Mouse (Mus musculus) liver, embryonic 11.5 days (tissue): ENCODE results near the gene Aldh3b2. TPM values are rescaled to one million over a fixed set of nuclear protein-coding genes. Genes with fewer than 3 reads are reported as not detected.

Experiments
- ATAC-seq: fragments of 200-750 bp; cut with Nextera tagmentation; replicated peaks from 2 replicates; pipeline ENCODE4 v1.8.0; 2017; ENCODE audit warnings: moderate number of reproducible peaks, mild to moderate bottlenecking, moderate TSS enrichment, moderate library complexity; ENCODE audit not compliant: low FRiP score
- DNase-seq: peaks from one replicate; pipeline ENCODE4 v3.0.0-alpha.2; 2017; ENCODE audit warnings: low spot score
- H3K27ac ChIP-seq: fragments of 300-500 bp; sonication (generic); 2 replicates; pipeline ENCODE4 v1.5.1; 2014; ENCODE audit warnings: mild to moderate bottlenecking, low read depth, low read length, control low read depth
- H3K27me3 ChIP-seq: fragments of 300-500 bp; sonication (generic); replicated peaks from 2 replicates; pipeline ENCODE4 v1.6.1; 2014; ENCODE audit warnings: low read length, mixed read lengths; ENCODE audit not compliant: control insufficient read depth, insufficient read depth
- H3K36me3 ChIP-seq: fragments of 300-500 bp; sonication (generic); 2 replicates; pipeline ENCODE4 v1.6.1; 2014; ENCODE audit warnings: mild to moderate bottlenecking, low read length, moderate library complexity, mixed read lengths; ENCODE audit not compliant: control insufficient read depth, insufficient read depth
- H3K4me1 ChIP-seq: fragments of 300-500 bp; sonication (generic); replicated peaks from 2 replicates; pipeline ENCODE4 v1.6.1; 2014; ENCODE audit warnings: low read length, mixed read lengths; ENCODE audit not compliant: control insufficient read depth, insufficient read depth
- H3K4me2 ChIP-seq: fragments of 300-500 bp; sonication (generic); 2 replicates; pipeline ENCODE4 v1.6.1; 2014; ENCODE audit warnings: mild to moderate bottlenecking, control low read depth, moderate library complexity
- H3K4me3 ChIP-seq: fragments of 300-500 bp; sonication (generic); 2 replicates; pipeline ENCODE4 v1.5.1; 2014; ENCODE audit warnings: low read depth, low read length, control low read depth
- H3K9ac ChIP-seq: fragments of 300-500 bp; sonication (generic); 2 replicates; pipeline ENCODE4 v1.6.1; 2014; ENCODE audit warnings: low read depth, low read length, control low read depth
- H3K9me3 ChIP-seq: fragments of 300-500 bp; sonication (generic); 2 replicates; pipeline ENCODE4 v1.6.1; 2016; ENCODE audit warnings: low read length, inconsistent platforms, mixed read lengths; ENCODE audit not compliant: control insufficient read depth
- WGBS: fragments of 180-500 bp; shearing (Covaris S2); extraction: QIAGEN DNeasy Blood & Tissue Kit; methylation state at CpG from one replicate; pipeline ENCODE4 v1.1.7; 2014; 5-methylcytosine and 5-hydroxymethylcytosine counted together
- polyA plus RNA-seq: library from polyadenylated mRNA; unstranded; fragments of >200 nt; fragmentation: Nextera tagmentation; extraction: Ambion mirVana; gene quantifications from 2 replicates; pipeline ENCODE4 v1.2.1, GENCODE M21; 2014

The Aldh3b2 gene
- polyA plus RNA-seq, 1 experiment from 2014 or later = 0.70 TPM

GRCm38 (mm10) chr19:3942986-3943735 is 29.0 kb upstream of the Aldh3b2 start:
- Histone ChIP-seq H3K9me3 (no peaks in the 10 kb centered on the region), H3K9ac (no peak overlapping the region), H3K4me2 (peak overlapping the region; percentile 59), H3K36me3 (no peaks in the 10 kb centered on the region), H3K27ac (no peak overlapping the region), H3K4me3 (peak overlapping the region; percentile 29), H3K4me1 (peaks cover 12% of the 10 kb centered on the region), H3K27me3 (peaks cover 4% of the 10 kb centered on the region; the same call in 1 of the 2 replicates)
- ATAC-seq (peak; percentile 90), DNase-seq (peak; percentile 61)
- 16% methylated on average over 27 of the region's 27 CpGs for WGBS

- Histone ChIP-seq H3K9ac (no peak overlapping the region), H3K27me3 (peaks cover 4% of the 10 kb centered on the region; the same call in 1 of the 2 replicates), H3K9me3 (no peaks in the 10 kb centered on the region), H3K36me3 (no peaks in the 10 kb centered on the region), H3K4me1 (peaks cover 12% of the 10 kb centered on the region), H3K4me3 (no peak overlapping the region), H3K4me2 (no peak overlapping the region), H3K27ac (no peak overlapping the region)
- 28% methylated on average over 10 of the region's 10 CpGs for WGBS
- DNase-seq = no peak
- ATAC-seq = no peak
Observed at GRCm38 (mm10) chr19:3945872-3946564, 26.1 kb upstream of the Aldh3b2 start.

- no peak overlapping the region for H3K4me2 ChIP-seq
- DNase-seq (no peak), ATAC-seq (peak; percentile 44; the same call in 1 of the 2 replicates)
- 27% methylated on average over 2 of the region's 2 CpGs for WGBS
- peaks cover 4% of the 10 kb centered on the region; the same call in 1 of the 2 replicates for H3K27me3 ChIP-seq
- peaks cover 12% of the 10 kb centered on the region for H3K4me1 ChIP-seq
- H3K9me3 ChIP-seq = no peaks in the 10 kb centered on the region
- H3K27ac ChIP-seq = no peak overlapping the region
- H3K4me3 ChIP-seq = no peak overlapping the region
- no peaks in the 10 kb centered on the region for H3K36me3 ChIP-seq
- H3K9ac ChIP-seq = no peak overlapping the region
Observed at GRCm38 (mm10) chr19:3946715-3947114, 25.4 kb upstream of the Aldh3b2 start.

GRCm38 (mm10) chr19:3947813-3948212 is 24.3 kb upstream of the Aldh3b2 start:
- no peak overlapping the region for H3K27ac ChIP-seq
- no peak overlapping the region for H3K4me3 ChIP-seq
- H3K27me3 ChIP-seq = no peaks in the 10 kb centered on the region
- no peak overlapping the region for H3K9ac ChIP-seq
- ATAC-seq = no peak
- H3K4me1 ChIP-seq = peaks cover 12% of the 10 kb centered on the region
- no peaks in the 10 kb centered on the region for H3K36me3 ChIP-seq
- 75% methylated on average over 3 of the region's 3 CpGs for WGBS
- no peaks in the 10 kb centered on the region for H3K9me3 ChIP-seq
- no peak for DNase-seq
- H3K4me2 ChIP-seq = no peak overlapping the region

- H3K4me2 ChIP-seq = no peak overlapping the region
- no peaks in the 10 kb centered on the region for H3K9me3 ChIP-seq
- H3K4me3 ChIP-seq = no peak overlapping the region
- DNase-seq (no peak), ATAC-seq (no peak)
- 65% methylated on average over 14 of the region's 14 CpGs for WGBS
- H3K36me3 ChIP-seq = no peaks in the 10 kb centered on the region
- H3K9ac ChIP-seq = no peak overlapping the region
- no peak overlapping the region for H3K27ac ChIP-seq
- peaks cover 5% of the 10 kb centered on the region for H3K4me1 ChIP-seq
- H3K27me3 ChIP-seq = no peaks in the 10 kb centered on the region
Observed at GRCm38 (mm10) chr19:3948546-3948945, 23.6 kb upstream of the Aldh3b2 start.

- ATAC-seq = no peak
Observed at GRCm38 (mm10) chr19:3950331-3950730, 21.8 kb upstream of the Aldh3b2 start.

GRCm38 (mm10) chr19:3951461-3951860 is 20.7 kb upstream of the Aldh3b2 start:
- no peak overlapping the region for H3K4me2 ChIP-seq
- ATAC-seq (no peak), DNase-seq (no peak)
- H3K27me3 ChIP-seq = no peaks in the 10 kb centered on the region
- no peak overlapping the region for H3K27ac ChIP-seq
- H3K36me3 ChIP-seq = no peaks in the 10 kb centered on the region
- H3K9me3 ChIP-seq = no peaks in the 10 kb centered on the region
- no peak overlapping the region for H3K4me3 ChIP-seq
- no peaks in the 10 kb centered on the region for H3K4me1 ChIP-seq
- H3K9ac ChIP-seq = no peak overlapping the region

More at GRCm38 (mm10) chr19:3950331-3950730, 21.8 kb upstream of the Aldh3b2 start:
- no peak for DNase-seq
- H3K4me1 ChIP-seq = 0 out of 2 replicates have a peak, but pooled peaks cover 5% of the 10 kb centered on the region
- H3K36me3 ChIP-seq = no peaks in the 10 kb centered on the region
- H3K27ac ChIP-seq = no peak overlapping the region
- no peak overlapping the region for H3K4me3 ChIP-seq
- no peak overlapping the region for H3K4me2 ChIP-seq
- H3K9me3 ChIP-seq = no peaks in the 10 kb centered on the region
- no peak overlapping the region for H3K9ac ChIP-seq
- no peaks in the 10 kb centered on the region for H3K27me3 ChIP-seq
- 76% methylated on average over 3 of the region's 3 CpGs for WGBS

GRCm38 (mm10) chr19:3952099-3952498 is 20.0 kb upstream of the Aldh3b2 start:
- Histone ChIP-seq H3K4me2 (no peak overlapping the region), H3K36me3 (no peaks in the 10 kb centered on the region), H3K9me3 (no peaks in the 10 kb centered on the region), H3K4me1 (no peaks in the 10 kb centered on the region), H3K27me3 (no peaks in the 10 kb centered on the region), H3K27ac (no peak overlapping the region), H3K9ac (no peak overlapping the region), H3K4me3 (no peak overlapping the region)
- DNase-seq (no peak), ATAC-seq (no peak)
- 43% methylated on average over 1 of the region's 1 CpGs for WGBS
